Mouse (Mus musculus) intestine, embryonic 16.5 days (tissue): ENCODE results near the gene Ndufv1. TPM values are rescaled to one million over a fixed set of nuclear protein-coding genes. Genes with fewer than 3 reads are reported as not detected.

ENCODE experiments used
- ATAC-seq: fragments of 200-750 bp; cut with Nextera tagmentation; 2 replicates; pipeline ENCODE4 v1.8.0; 2017; ENCODE audit warnings: moderate TSS enrichment, moderate library complexity
- H3K27ac ChIP-seq: fragments of 300-500 bp; sonication (generic); 2 replicates; pipeline ENCODE4 v1.5.1; 2014; ENCODE audit warnings: mild to moderate bottlenecking, low read length
- H3K27me3 ChIP-seq: fragments of 300-500 bp; sonication (generic); replicated peaks from 2 replicates; pipeline ENCODE4 v1.6.1; 2014; ENCODE audit warnings: low read length, control low read depth, mixed read lengths; ENCODE audit not compliant: control insufficient read depth, insufficient read depth
- H3K36me3 ChIP-seq: fragments of 300-500 bp; sonication (generic); 2 replicates; pipeline ENCODE4 v1.6.1; 2014; ENCODE audit warnings: low read length, control low read depth; ENCODE audit not compliant: control insufficient read depth, insufficient read depth
- H3K4me1 ChIP-seq: fragments of 300-500 bp; sonication (generic); 2 replicates; pipeline ENCODE4 v1.6.1; 2014; ENCODE audit warnings: low read length, control low read depth, mixed read lengths; ENCODE audit not compliant: control insufficient read depth, insufficient read depth
- H3K4me2 ChIP-seq: fragments of 300-500 bp; sonication (generic); 2 replicates; pipeline ENCODE4 v1.6.1; 2014; ENCODE audit warnings: low read depth, low read length, control low read depth
- H3K4me3 ChIP-seq: fragments of 300-500 bp; sonication (generic); 2 replicates; pipeline ENCODE4 v1.5.1; 2014; ENCODE audit warnings: mild to moderate bottlenecking, low read length
- H3K9ac ChIP-seq: fragments of 300-500 bp; sonication (generic); 2 replicates; pipeline ENCODE4 v1.6.1; 2014; ENCODE audit warnings: low read depth, low read length
- H3K9me3 ChIP-seq: fragments of 300-500 bp; sonication (generic); 2 replicates; pipeline ENCODE4 v1.6.1; 2016; ENCODE audit warnings: low read length, control low read depth; ENCODE audit not compliant: control insufficient read depth
- WGBS: fragments of 180-500 bp; shearing (Covaris S2); extraction: QIAGEN DNeasy Blood & Tissue Kit; methylation state at CpG from one replicate; pipeline ENCODE4 v1.1.7; 2014; 5-methylcytosine and 5-hydroxymethylcytosine counted together
- polyA plus RNA-seq: library from polyadenylated mRNA; unstranded; fragments of >200 nt; fragmentation: Nextera tagmentation; extraction: Ambion mirVana; gene quantifications from 2 replicates; pipeline ENCODE4 v1.2.1, GENCODE M21; 2015

Gene Ndufv1
- polyA plus RNA-seq, 1 experiment from 2014 or later = 309 TPM

DNA sequence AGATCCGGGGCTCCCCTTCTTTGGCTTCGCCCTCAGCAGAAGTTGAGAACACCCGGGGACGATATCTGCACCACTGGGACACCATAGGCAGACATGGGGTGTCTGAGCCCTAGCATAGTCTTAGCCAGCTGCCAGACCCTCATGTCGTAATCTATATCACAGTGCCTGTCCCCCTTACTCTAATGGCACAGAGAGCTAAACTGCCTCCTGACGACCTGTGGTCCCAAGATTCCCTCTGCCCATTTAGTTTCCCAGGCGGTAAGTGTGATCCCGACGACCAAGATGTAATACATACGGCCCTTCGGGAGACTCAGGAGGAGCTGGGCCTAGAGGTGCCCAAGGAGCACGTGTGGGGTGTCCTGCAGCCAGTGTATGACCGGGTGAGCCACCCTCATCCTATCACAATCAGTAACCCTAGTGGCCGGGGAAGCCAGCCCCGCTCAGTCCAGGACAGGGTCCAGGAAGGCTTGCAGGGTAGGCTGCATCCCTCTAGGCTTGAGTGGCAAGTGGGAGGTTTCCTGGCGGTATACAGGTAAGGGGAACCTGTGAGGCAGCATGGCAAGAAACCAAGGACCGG lies 11.6 kb downstream of the Ndufv1 start:
- Histone ChIP-seq H3K4me3 (peak overlapping the region; percentile 85), H3K4me1 (peaks cover 23% of the 10 kb centered on the region), H3K36me3 (no peaks in the 10 kb centered on the region), H3K4me2 (peak overlapping the region; percentile 96), H3K9me3 (no peaks in the 10 kb centered on the region), H3K27ac (peak overlapping the region; percentile 99), H3K27me3 (no peaks in the 10 kb centered on the region), H3K9ac (peak overlapping the region; percentile 95)
- WGBS = 16% methylated on average over 17 of the region's 17 CpGs
- peak; percentile 11 for ATAC-seq

GRCm38 (mm10) chr19:4000119-4000900 lies 12.3 kb downstream of the Ndufv1 start, which contains the start of the genes Nudt8 and Gm49405:
TSS of gene Nudt8 (plus strand) at chr19:4000580.
TSS of gene Gm49405 (plus strand) at chr19:4000626.
- peaks cover 23% of the 10 kb centered on the region for H3K4me1 ChIP-seq
- under 1% methylated on average over 64 of the region's 64 CpGs for WGBS
- no peaks in the 10 kb centered on the region for H3K9me3 ChIP-seq
- H3K4me2 ChIP-seq = peak within 1 kb of the TSS; percentile 96
- peak; percentile 92 for ATAC-seq
- H3K36me3 ChIP-seq = no peaks in the 10 kb centered on the region
- H3K27ac ChIP-seq = peak within 1 kb of the TSS; percentile 99
- H3K4me3 ChIP-seq = peak within 1 kb of the TSS; percentile 85
- no peaks in the 10 kb centered on the region for H3K27me3 ChIP-seq
- H3K9ac ChIP-seq = peak within 1 kb of the TSS; percentile 95

DNA sequence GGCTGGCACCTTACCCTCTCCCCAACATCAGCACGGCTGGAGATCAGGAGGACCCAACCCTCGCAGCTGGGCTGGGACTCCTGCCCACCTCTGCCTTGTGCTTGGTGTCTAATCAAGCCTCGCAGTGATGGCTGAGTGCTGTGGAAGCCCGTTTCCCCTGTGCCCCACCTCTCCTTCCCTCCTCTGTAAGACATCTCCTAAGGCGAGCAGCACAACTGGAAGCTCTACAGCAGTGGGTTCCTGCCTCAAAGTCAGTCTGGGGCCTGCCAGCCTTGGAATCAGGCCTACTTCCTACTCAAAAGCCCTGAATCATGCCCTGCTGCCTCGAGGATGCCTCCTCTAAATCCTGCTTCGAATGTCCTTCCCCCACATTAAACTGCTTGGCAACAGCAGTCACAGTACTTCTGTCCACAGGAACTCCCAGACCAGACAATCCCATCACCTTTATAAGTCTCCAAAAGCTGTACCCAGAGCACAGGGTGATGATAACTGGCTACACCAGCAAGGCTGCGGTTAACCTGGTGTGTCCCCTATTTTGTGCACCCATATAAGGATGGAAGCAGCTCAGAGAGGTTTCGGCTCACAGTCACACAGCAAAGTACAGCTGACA lies 13.4 kb downstream of the Ndufv1 start:
- Histone ChIP-seq H3K36me3 (no peaks in the 10 kb centered on the region), H3K9ac (peak overlapping the region; percentile 95), H3K4me1 (peaks cover 23% of the 10 kb centered on the region), H3K4me2 (peak overlapping the region; percentile 96), H3K9me3 (no peaks in the 10 kb centered on the region), H3K4me3 (no peak overlapping the region), H3K27me3 (no peaks in the 10 kb centered on the region), H3K27ac (no peak overlapping the region)
- ATAC-seq = no peak
- WGBS = 83% methylated on average over 9 of the region's 9 CpGs

DNA sequence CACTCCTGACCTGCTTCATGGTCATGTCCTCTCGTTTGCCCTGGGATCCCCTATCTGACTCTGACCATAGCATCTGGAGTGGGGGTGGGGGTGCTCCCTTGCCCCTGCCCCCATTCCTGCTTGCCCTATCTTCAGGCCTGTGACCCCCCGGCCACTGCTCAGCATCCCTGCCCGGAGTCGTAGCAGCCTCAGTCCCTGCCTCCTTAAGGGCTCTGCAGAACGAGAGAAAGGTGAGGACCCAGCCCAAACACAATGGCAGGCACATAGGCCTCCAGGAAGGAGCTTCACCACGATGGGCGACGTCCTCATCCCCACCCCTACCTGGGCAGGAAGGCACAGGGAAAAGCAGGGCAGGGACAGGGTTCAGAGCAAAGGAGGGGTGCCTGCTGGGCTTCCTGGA lies 14.3 kb downstream of the Ndufv1 start:
- H3K27me3 ChIP-seq = no peaks in the 10 kb centered on the region
- ATAC-seq = no peak
- no peak overlapping the region for H3K9ac ChIP-seq
- peaks cover 23% of the 10 kb centered on the region for H3K4me1 ChIP-seq
- no peak overlapping the region for H3K4me3 ChIP-seq
- H3K36me3 ChIP-seq = no peaks in the 10 kb centered on the region
- no peaks in the 10 kb centered on the region for H3K9me3 ChIP-seq
- H3K4me2 ChIP-seq = no peak overlapping the region
- 76% methylated on average over 8 of the region's 8 CpGs for WGBS
- H3K27ac ChIP-seq = no peak overlapping the region

DNA sequence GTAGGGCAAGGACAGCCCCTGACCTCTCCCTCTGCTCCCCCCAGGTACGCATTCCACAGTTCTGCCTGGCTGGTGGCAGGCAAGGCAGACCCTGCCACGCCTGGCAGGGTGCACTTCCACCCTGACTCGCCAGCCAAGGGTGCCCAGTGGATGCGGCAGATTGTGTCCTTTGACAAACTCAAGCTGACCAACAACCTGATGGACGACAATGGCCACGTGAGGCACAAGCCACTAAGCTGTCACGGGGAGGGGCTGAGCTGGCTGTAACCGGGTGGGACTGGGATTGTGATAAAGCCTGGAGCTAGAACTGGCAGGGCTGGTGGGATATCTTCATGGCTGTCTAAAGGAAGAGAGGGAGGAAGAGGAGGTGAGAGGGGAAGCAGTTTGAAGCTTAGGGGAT lies 15.4 kb downstream of the Ndufv1 start:
- no peaks in the 10 kb centered on the region for H3K9me3 ChIP-seq
- no peaks in the 10 kb centered on the region for H3K36me3 ChIP-seq
- H3K4me3 ChIP-seq = no peak overlapping the region
- H3K27me3 ChIP-seq = no peaks in the 10 kb centered on the region
- H3K4me2 ChIP-seq = no peak overlapping the region
- peaks cover 25% of the 10 kb centered on the region for H3K4me1 ChIP-seq
- no peak for ATAC-seq
- no peak overlapping the region for H3K27ac ChIP-seq
- 0 out of 2 replicates have a peak overlapping the region, but pooled peaks have one; percentile 19 for H3K9ac ChIP-seq
- 48% methylated on average over 8 of the region's 8 CpGs for WGBS

DNA sequence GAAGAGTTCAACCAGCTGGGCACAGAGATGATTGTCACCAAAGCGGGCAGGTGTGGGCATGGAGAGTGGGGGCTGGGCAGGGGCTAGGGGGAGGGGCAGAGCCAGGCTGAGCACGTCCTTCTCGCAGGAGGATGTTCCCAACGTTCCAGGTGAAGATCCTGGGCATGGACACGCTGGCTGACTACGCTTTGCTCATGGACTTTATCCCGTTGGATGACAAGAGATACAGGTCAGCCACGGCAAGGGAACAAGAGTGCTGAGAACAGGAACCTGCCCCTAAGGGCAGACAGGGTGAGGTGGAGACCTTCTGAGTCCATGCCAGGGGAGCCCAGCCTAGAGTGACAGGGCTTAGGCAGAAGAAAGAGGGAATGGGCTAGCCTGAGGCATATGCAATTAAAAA lies 15.9 kb downstream of the Ndufv1 start:
- WGBS = 82% methylated on average over 8 of the region's 8 CpGs
- no peaks in the 10 kb centered on the region for H3K9me3 ChIP-seq
- no peak for ATAC-seq

GRCm38 (mm10) chr19:3996106-3996505 lies 16.5 kb downstream of the Ndufv1 start:
- H3K9me3 ChIP-seq = no peaks in the 10 kb centered on the region
- H3K4me1 ChIP-seq = peaks cover 14% of the 10 kb centered on the region
- no peak overlapping the region for H3K4me2 ChIP-seq
- WGBS = 76% methylated on average over 7 of the region's 7 CpGs
- no peaks in the 10 kb centered on the region for H3K36me3 ChIP-seq
- ATAC-seq = no peak
- H3K4me3 ChIP-seq = no peak overlapping the region
- no peak overlapping the region for H3K9ac ChIP-seq
- H3K27me3 ChIP-seq = no peaks in the 10 kb centered on the region
- no peak overlapping the region for H3K27ac ChIP-seq

More for the DNA sequence above, 15.9 kb downstream of the Ndufv1 start:
- Histone ChIP-seq H3K4me3 (no peak overlapping the region), H3K27me3 (no peaks in the 10 kb centered on the region), H3K27ac (no peak overlapping the region), H3K9ac (no peak overlapping the region), H3K36me3 (no peaks in the 10 kb centered on the region), H3K4me2 (no peak overlapping the region), H3K4me1 (peaks cover 20% of the 10 kb centered on the region)

- Histone ChIP-seq H3K4me1 (peaks cover 12% of the 10 kb centered on the region), H3K9ac (no peak overlapping the region), H3K27ac (no peak overlapping the region), H3K27me3 (no peaks in the 10 kb centered on the region), H3K9me3 (no peaks in the 10 kb centered on the region), H3K36me3 (no peaks in the 10 kb centered on the region), H3K4me3 (no peak overlapping the region), H3K4me2 (no peak overlapping the region)
- WGBS = 71% methylated on average over 3 of the region's 3 CpGs
- ATAC-seq = no peak
These were observed 17.1 kb downstream of the Ndufv1 start for GRCm38 (mm10) chr19:3995505-3995904.

GRCm38 (mm10) chr19:3994932-3995331 lies 17.7 kb downstream of the Ndufv1 start:
- Histone ChIP-seq H3K4me2 (no peak overlapping the region), H3K27me3 (no peaks in the 10 kb centered on the region), H3K9ac (no peak overlapping the region), H3K4me1 (peaks cover 12% of the 10 kb centered on the region), H3K9me3 (no peaks in the 10 kb centered on the region), H3K36me3 (no peaks in the 10 kb centered on the region), H3K4me3 (no peak overlapping the region), H3K27ac (no peak overlapping the region)
- WGBS = 62% methylated on average over 6 of the region's 6 CpGs
- ATAC-seq = no peak
